Mouse (Mus musculus) C2C12 (cell line): ENCODE data around the gene Cd160. TPM values are rescaled to one million over a fixed set of nuclear protein-coding genes. Genes with fewer than 3 reads are reported as not detected.

Experiments
- H3K27me3 ChIP-seq: one replicate; pipeline ENCODE4 v1.6.1; 2011; ENCODE audit not compliant: control insufficient read depth, insufficient read depth, insufficient read length
- H3K36me3 ChIP-seq: one replicate; pipeline ENCODE4 v1.6.1; 2011; ENCODE audit not compliant: control insufficient read depth, insufficient read depth
- H3K4me3 ChIP-seq: one replicate; pipeline ENCODE4 v1.5.1; 2011; ENCODE audit warnings: mild to moderate bottlenecking, control low read depth; ENCODE audit not compliant: poor library complexity, insufficient read depth, severe bottlenecking
- H3K79me2 ChIP-seq: one replicate; pipeline ENCODE4 v1.6.1; 2011; ENCODE audit not compliant: control insufficient read depth, insufficient read depth
- H3K79me3 ChIP-seq: one replicate; pipeline ENCODE4 v1.6.1; 2011; ENCODE audit warnings: low read depth, control low read depth
- H3ac ChIP-seq: one replicate; pipeline ENCODE3; 2011; ENCODE audit warnings: low read depth; ENCODE audit not compliant: control insufficient read depth, insufficient read length
- CEBPB ChIP-seq: IDR thresholded peaks from one replicate; pipeline ENCODE4 v1.6.1; 2011; ENCODE audit warnings: low read depth, mild to moderate bottlenecking, control low read depth, moderate library complexity
- CTCF ChIP-seq: IDR thresholded peaks from one replicate; pipeline ENCODE4 v1.5.1; 2011; ENCODE audit not compliant: control insufficient read depth, insufficient read depth, insufficient read length
- FOSL1 ChIP-seq: IDR thresholded peaks from one replicate; pipeline ENCODE4 v1.8.0; 2011; ENCODE audit warnings: mild to moderate bottlenecking, low read length; ENCODE audit not compliant: poor library complexity, insufficient read depth, severe bottlenecking
- MAX ChIP-seq: IDR thresholded peaks from one replicate; pipeline ENCODE4 v1.6.1; 2011; ENCODE audit warnings: mild to moderate bottlenecking, control low read depth
- MYOD1 ChIP-seq: IDR thresholded peaks from one replicate; pipeline ENCODE4 v1.6.1; 2011; ENCODE audit warnings: low read depth; ENCODE audit not compliant: control insufficient read depth, insufficient read length
- MYOG ChIP-seq: IDR thresholded peaks from one replicate; pipeline ENCODE4 v1.6.1; 2011; ENCODE audit not compliant: control insufficient read depth, insufficient read length; ENCODE audit errors: extremely low read depth
- USF1 ChIP-seq: IDR thresholded peaks from one replicate; pipeline ENCODE4 v1.6.1; 2011; ENCODE audit warnings: low read depth, mild to moderate bottlenecking, control low read depth, moderate library complexity
- polyA plus RNA-seq: library from polyadenylated mRNA; unstranded; fragments of >200 nt; fragmentation: generic; extraction: Trizol; gene quantifications from one replicate; pipeline ENCODE4 v1.2.1, GENCODE M21; 2012; ENCODE audit warnings: missing spikeins

Cd160 gene
- polyA plus RNA-seq, 1 experiment = 0.04 TPM

DNA sequence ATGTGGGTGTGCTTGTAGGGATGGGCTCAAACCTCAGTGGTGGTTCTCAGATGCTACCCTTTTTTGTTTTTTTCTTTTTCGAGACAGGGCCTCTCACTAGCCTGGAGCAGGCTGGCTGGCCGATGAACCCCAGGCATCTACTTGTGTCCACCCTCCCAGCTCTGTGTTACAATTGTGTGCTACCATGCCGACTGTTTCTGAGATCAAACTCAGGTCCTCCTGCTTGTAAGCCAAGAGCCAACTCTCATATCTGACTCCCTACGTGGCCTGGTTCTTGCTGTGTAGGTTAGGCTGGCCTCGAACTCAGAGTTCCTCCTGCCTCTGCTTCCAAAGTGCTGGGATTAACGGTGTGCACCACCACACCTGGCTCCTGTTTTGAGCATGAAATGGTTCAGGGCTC is 16.0 kb upstream of the Cd160 start:
- TF ChIP-seq USF1 (no peak), FOSL1 (no peak), MYOG (no peak), CTCF (no peak), MAX (no peak)
- H3K79me2 ChIP-seq = no peaks in the 10 kb centered on the region
- no peaks in the 10 kb centered on the region for H3K79me3 ChIP-seq
- H3ac ChIP-seq = no peak overlapping the region
- H3K4me3 ChIP-seq = no peak overlapping the region
- H3K27me3 ChIP-seq = no peaks in the 10 kb centered on the region
- no peaks in the 10 kb centered on the region for H3K36me3 ChIP-seq

DNA sequence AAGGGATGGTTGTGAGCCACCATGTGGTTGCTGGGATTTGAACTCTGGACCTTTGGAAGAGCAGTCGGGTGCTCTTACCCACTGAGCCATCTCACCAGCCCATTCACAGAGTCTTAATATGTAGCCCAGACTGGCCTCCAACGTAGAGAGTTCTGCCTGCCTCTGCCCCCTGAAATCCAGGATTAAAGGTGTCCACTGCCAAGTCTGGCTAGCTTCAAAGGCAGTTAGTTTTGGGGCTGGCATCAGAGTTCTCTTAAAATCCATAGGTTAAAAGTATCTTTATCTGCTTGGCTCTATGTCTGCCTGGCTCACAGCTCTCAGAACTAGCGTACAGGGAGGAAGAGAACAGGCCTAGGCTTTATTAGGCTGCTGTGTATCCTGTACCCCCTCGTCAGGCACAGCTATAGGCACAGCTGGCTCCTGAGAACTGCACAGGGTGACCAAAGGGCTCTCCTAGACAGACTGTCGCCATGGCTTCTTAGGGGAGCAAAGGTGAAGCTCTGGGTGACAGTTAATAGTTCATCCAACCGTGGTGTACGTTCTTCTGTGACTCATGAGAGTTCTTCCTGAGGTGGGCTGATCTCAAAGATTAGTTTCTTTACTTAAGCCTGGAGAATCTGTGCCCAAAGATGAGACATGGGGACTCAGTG is 10.0 kb upstream of the Cd160 start:
- Histone ChIP-seq H3K4me3 (no peak overlapping the region), H3K27me3 (peaks cover 21% of the 10 kb centered on the region), H3ac (no peak overlapping the region), H3K36me3 (no peaks in the 10 kb centered on the region), H3K79me2 (no peaks in the 10 kb centered on the region), H3K79me3 (no peaks in the 10 kb centered on the region)
- no peak for TF ChIP-seq MAX
- TF ChIP-seq MYOD1 = no peak
- no peak for TF ChIP-seq CEBPB
- TF ChIP-seq FOSL1 = no peak
- TF ChIP-seq USF1 = no peak
- TF ChIP-seq CTCF = no peak
- TF ChIP-seq MYOG = no peak

DNA sequence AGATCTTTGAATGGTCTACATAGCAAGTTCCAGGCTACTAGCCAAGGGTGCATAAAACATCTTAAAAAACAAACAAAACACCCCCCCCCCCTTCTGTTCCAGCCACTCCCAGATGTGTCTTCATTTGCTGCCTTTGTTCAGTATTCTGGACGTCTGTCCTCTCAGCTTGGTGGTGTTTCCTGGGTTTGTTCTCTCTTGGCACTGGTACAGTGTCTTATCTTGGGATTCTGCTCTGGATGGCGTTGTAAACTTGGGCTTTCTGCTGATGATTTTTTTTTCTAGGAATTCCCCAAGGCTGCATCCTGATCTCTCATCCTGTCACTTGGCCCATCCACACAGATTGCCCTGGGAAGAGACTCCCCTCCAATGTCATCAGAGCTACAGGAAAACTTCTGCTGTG is 7.3 kb upstream of the Cd160 start:
- Histone ChIP-seq H3ac (no peak overlapping the region), H3K79me2 (no peaks in the 10 kb centered on the region), H3K79me3 (no peaks in the 10 kb centered on the region), H3K36me3 (no peaks in the 10 kb centered on the region), H3K27me3 (peaks cover 28% of the 10 kb centered on the region), H3K4me3 (no peak overlapping the region)
- TF ChIP-seq MYOD1 (no peak), CTCF (no peak), USF1 (no peak), CEBPB (no peak), FOSL1 (no peak), MYOG (no peak), MAX (no peak)

DNA sequence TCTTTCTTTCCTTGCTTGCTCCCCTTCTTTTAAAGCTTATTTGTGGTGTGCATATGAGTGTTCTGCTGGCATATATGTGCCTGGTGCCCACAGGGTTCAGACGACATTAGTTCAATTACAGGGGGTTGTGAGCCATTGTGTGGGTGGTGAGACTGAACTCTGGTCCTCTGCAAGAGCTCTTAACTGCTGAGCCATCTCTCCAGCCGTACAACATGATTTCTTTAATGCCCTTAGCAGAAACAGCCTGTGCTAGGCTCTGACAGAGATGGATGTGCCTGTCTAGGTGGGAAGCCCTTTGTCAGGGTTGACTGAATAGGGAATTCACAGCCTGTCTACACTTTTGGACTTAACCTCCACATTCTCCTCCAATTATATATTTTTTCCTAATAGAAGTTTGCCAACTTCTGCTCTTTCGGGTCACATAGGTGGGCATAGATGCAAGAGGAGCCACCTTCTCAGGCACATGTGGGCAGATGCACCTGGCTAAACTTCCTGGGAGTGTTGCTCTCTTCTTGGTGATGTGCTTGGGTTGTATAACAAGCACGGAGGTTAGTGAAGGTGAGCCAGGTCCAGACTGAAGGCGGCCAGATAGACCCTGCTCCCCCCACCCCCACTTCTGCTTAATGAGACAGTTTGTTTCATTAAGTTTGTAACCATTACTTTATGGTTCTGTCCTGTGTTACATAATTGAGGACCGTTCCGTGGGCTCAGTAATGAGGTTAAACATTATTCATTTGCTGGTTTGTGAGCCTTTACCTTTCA is 5.6 kb upstream of the Cd160 start:
- Histone ChIP-seq H3K79me3 (no peaks in the 10 kb centered on the region), H3K79me2 (no peaks in the 10 kb centered on the region), H3K36me3 (no peaks in the 10 kb centered on the region), H3ac (no peak overlapping the region), H3K27me3 (peaks cover 32% of the 10 kb centered on the region), H3K4me3 (no peak overlapping the region)
- TF ChIP-seq CEBPB = no peak
- no peak for TF ChIP-seq CTCF
- no peak for TF ChIP-seq MYOD1
- no peak for TF ChIP-seq MYOG
- no peak for TF ChIP-seq USF1
- no peak for TF ChIP-seq FOSL1

DNA sequence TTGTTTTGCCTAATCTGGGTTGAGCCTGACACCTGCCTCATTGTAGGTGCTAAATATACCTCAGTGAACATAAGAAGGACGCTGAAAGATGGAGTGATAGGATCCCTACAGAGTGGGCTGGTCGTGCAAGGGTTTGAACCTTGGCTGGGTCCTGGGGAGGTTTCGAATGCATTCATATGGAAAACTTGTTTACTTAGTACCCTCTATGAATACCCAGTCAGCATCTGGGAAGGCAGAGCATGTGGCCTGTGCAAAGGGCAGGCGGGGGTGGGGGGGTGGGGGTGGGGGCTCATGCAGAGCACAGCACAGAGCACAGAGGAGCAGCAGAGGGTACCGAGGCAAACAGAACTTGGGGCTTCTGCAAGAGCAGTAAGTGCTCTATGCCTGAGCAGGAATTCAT is 3.8 kb upstream of the Cd160 start:
- TF ChIP-seq MYOD1 (no peak), FOSL1 (no peak), USF1 (no peak)
- no peaks in the 10 kb centered on the region for H3K79me3 ChIP-seq
- H3ac ChIP-seq = no peak overlapping the region
- no peaks in the 10 kb centered on the region for H3K36me3 ChIP-seq
- no peak overlapping the region for H3K4me3 ChIP-seq
- H3K79me2 ChIP-seq = no peaks in the 10 kb centered on the region
- H3K27me3 ChIP-seq = peaks cover 30% of the 10 kb centered on the region

DNA sequence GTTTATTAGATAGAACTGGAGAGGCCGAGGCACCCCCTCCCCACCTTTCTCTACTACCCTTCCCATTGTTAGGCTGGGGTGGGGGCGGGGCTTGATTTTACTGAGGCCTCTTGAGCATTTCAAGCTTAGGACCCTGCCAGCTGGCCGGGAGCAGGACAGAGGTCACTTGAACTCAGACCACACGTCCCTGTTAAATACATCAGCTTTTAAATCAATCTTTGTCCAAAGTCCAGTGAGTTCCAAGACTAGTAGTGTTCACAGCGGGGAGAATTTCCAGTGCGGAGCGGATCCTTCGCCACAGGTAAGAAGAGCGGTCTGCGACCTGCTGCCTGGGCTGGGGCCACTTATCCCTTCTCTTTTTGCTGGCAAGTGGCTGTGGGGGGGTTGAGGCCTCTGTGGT is 705 bp upstream of the Cd160 start:
- Histone ChIP-seq H3K27me3 (peaks cover 16% of the 10 kb centered on the region), H3ac (no peak overlapping the region), H3K79me2 (no peaks in the 10 kb centered on the region), H3K36me3 (no peaks in the 10 kb centered on the region), H3K79me3 (no peaks in the 10 kb centered on the region), H3K4me3 (no peak overlapping the region)
- TF ChIP-seq FOSL1 = no peak
- TF ChIP-seq MYOG = no peak
- TF ChIP-seq USF1 = no peak
- TF ChIP-seq MAX = no peak
- TF ChIP-seq CEBPB = no peak
- no peak for TF ChIP-seq CTCF
- TF ChIP-seq MYOD1 = no peak
